Mouse (Mus musculus): ENCODE data around the gene Wdfy3. TPM values are rescaled to one million over a fixed set of nuclear protein-coding genes. Genes with fewer than 3 reads are reported as not detected.

The Wdfy3 gene
- polyA plus RNA-seq, 1 experiment from 2014 or later, result 4.4 TPM

- 68% methylated on average over 6 of the region's 6 CpGs for WGBS (ENCODE audit: insufficient replicate concordance)
- DNase-seq (no peak), ATAC-seq (no peak)
These were observed 70.8 kb downstream of the Wdfy3 start for GRCm38 (mm10) chr5:101998971-101999370.

GRCm38 (mm10) chr5:101996036-101996735, 73.5 kb downstream of the Wdfy3 start:
- no peak for TF ChIP-seq CTCF (IDR thresholded peaks at IDR 0.05; ENCODE audit: low read depth)
- no peak for TF ChIP-seq EP300 (IDR thresholded peaks at IDR 0.05; ENCODE audit: low read depth)
- no peak overlapping the region for H3K4me2 ChIP-seq (ENCODE audit: low read depth, low read length)
- WGBS (ENCODE audit: insufficient replicate concordance), result 83% methylated on average over 11 of the region's 11 CpGs
- no peaks in the 10 kb centered on the region for H3K36me3 ChIP-seq (replicated peaks; ENCODE audit: insufficient read depth, low read length)
- H3K9me3 ChIP-seq (ENCODE audit: low read length), result no peaks in the 10 kb centered on the region
- no peak overlapping the region for H3K27ac ChIP-seq (ENCODE audit: low read depth)
- H3K4me3 ChIP-seq (ENCODE audit: low read depth, low read length), result no peak overlapping the region
- no peak for ATAC-seq
- H3K27me3 ChIP-seq (ENCODE audit: insufficient read depth, low read length), result no peaks in the 10 kb centered on the region
- no peak overlapping the region for H3K9ac ChIP-seq (replicated peaks)
- peaks cover 3% of the 10 kb centered on the region for H3K4me1 ChIP-seq (ENCODE audit: insufficient read depth)
- no peak for DNase-seq

More at GRCm38 (mm10) chr5:101998971-101999370, 70.8 kb downstream of the Wdfy3 start:
- H3K27ac ChIP-seq (ENCODE audit: low read depth), result 0 out of 2 replicates have a peak overlapping the region, but pooled peaks have one; percentile 12
- H3K9ac ChIP-seq (replicated peaks), result no peak overlapping the region
- H3K9me3 ChIP-seq (ENCODE audit: low read length), result no peaks in the 10 kb centered on the region
- H3K36me3 ChIP-seq (replicated peaks; ENCODE audit: insufficient read depth, low read length), result no peaks in the 10 kb centered on the region
- no peaks in the 10 kb centered on the region for H3K27me3 ChIP-seq (ENCODE audit: insufficient read depth, low read length)
- no peak overlapping the region for H3K4me2 ChIP-seq (ENCODE audit: low read depth, low read length)
- H3K4me1 ChIP-seq (ENCODE audit: insufficient read depth), result peaks cover 3% of the 10 kb centered on the region
- no peak for TF ChIP-seq EP300 (IDR thresholded peaks at IDR 0.05; ENCODE audit: low read depth)
- TF ChIP-seq CTCF (IDR thresholded peaks at IDR 0.05; ENCODE audit: low read depth), result no peak
- no peak overlapping the region for H3K4me3 ChIP-seq (ENCODE audit: low read depth, low read length)

- TF ChIP-seq EP300 (IDR thresholded peaks at IDR 0.05; ENCODE audit: low read depth) (no peak), CTCF (IDR thresholded peaks at IDR 0.05; ENCODE audit: low read depth) (peak; percentile 75)
- H3K4me2 ChIP-seq (ENCODE audit: low read depth, low read length), result no peak overlapping the region
- DNase-seq (no peak), ATAC-seq (0 out of 2 replicates have a peak, but pooled peaks have one; percentile 25)
- no peak overlapping the region for H3K9ac ChIP-seq (replicated peaks)
- H3K27ac ChIP-seq (ENCODE audit: low read depth), result no peak overlapping the region
- H3K4me1 ChIP-seq (ENCODE audit: insufficient read depth), result peaks cover 3% of the 10 kb centered on the region
- H3K27me3 ChIP-seq (ENCODE audit: insufficient read depth, low read length), result no peaks in the 10 kb centered on the region
- no peak overlapping the region for H3K4me3 ChIP-seq (ENCODE audit: low read depth, low read length)
- no peaks in the 10 kb centered on the region for H3K36me3 ChIP-seq (replicated peaks; ENCODE audit: insufficient read depth, low read length)
- 74% methylated on average over 3 of the region's 3 CpGs for WGBS (ENCODE audit: insufficient replicate concordance)
- no peaks in the 10 kb centered on the region for H3K9me3 ChIP-seq (ENCODE audit: low read length)
These were observed 74.2 kb downstream of the Wdfy3 start for GRCm38 (mm10) chr5:101995451-101995995.

- H3K4me2 ChIP-seq (ENCODE audit: low read depth, low read length), result no peak overlapping the region
- 62% methylated on average over 5 of the region's 5 CpGs for WGBS (ENCODE audit: insufficient replicate concordance)
- no peaks in the 10 kb centered on the region for H3K27me3 ChIP-seq (ENCODE audit: insufficient read depth, low read length)
- H3K36me3 ChIP-seq (replicated peaks; ENCODE audit: insufficient read depth, low read length), result no peaks in the 10 kb centered on the region
- H3K4me3 ChIP-seq (ENCODE audit: low read depth, low read length), result no peak overlapping the region
- TF ChIP-seq CTCF (IDR thresholded peaks at IDR 0.05; ENCODE audit: low read depth) (no peak), EP300 (IDR thresholded peaks at IDR 0.05; ENCODE audit: low read depth) (no peak)
- no peak for ATAC-seq
- no peak overlapping the region for H3K27ac ChIP-seq (ENCODE audit: low read depth)
- no peak overlapping the region for H3K9ac ChIP-seq (replicated peaks)
- no peaks in the 10 kb centered on the region for H3K9me3 ChIP-seq (ENCODE audit: low read length)
- DNase-seq, result no peak
- H3K4me1 ChIP-seq (ENCODE audit: insufficient read depth), result no peaks in the 10 kb centered on the region
These were observed 75.7 kb downstream of the Wdfy3 start for GRCm38 (mm10) chr5:101993996-101994395.

- TF ChIP-seq EP300 (IDR thresholded peaks at IDR 0.05; ENCODE audit: low read depth) (no peak), CTCF (IDR thresholded peaks at IDR 0.05; ENCODE audit: low read depth) (no peak)
- no peak for DNase-seq
- no peaks in the 10 kb centered on the region for H3K27me3 ChIP-seq (ENCODE audit: insufficient read depth, low read length)
These were observed 76.6 kb downstream of the Wdfy3 start for GRCm38 (mm10) chr5:101992969-101993670.

GRCm38 (mm10) chr5:101990298-101990845, 79.3 kb downstream of the Wdfy3 start:
- 61% methylated on average over 7 of the region's 7 CpGs for WGBS (ENCODE audit: insufficient replicate concordance)
- TF ChIP-seq CTCF (IDR thresholded peaks at IDR 0.05; ENCODE audit: low read depth) (no peak), EP300 (IDR thresholded peaks at IDR 0.05; ENCODE audit: low read depth) (0 out of 2 replicates have a peak, but pooled peaks have one; percentile 20)
- Histone ChIP-seq H3K9ac (replicated peaks) (no peak overlapping the region), H3K9me3 (ENCODE audit: low read length) (no peaks in the 10 kb centered on the region), H3K4me2 (ENCODE audit: low read depth, low read length) (no peak overlapping the region), H3K36me3 (replicated peaks; ENCODE audit: insufficient read depth, low read length) (no peaks in the 10 kb centered on the region), H3K27me3 (ENCODE audit: insufficient read depth, low read length) (no peaks in the 10 kb centered on the region), H3K4me3 (ENCODE audit: low read depth, low read length) (no peak overlapping the region), H3K27ac (ENCODE audit: low read depth) (peak overlapping the region; percentile 29; the same call in 1 of the 2 replicates), H3K4me1 (ENCODE audit: insufficient read depth) (no peaks in the 10 kb centered on the region)
- DNase-seq (no peak), ATAC-seq (no peak)

More at GRCm38 (mm10) chr5:101992969-101993670, 76.6 kb downstream of the Wdfy3 start:
- Histone ChIP-seq H3K36me3 (replicated peaks; ENCODE audit: insufficient read depth, low read length) (no peaks in the 10 kb centered on the region), H3K9ac (replicated peaks) (no peak overlapping the region), H3K9me3 (ENCODE audit: low read length) (no peaks in the 10 kb centered on the region), H3K4me2 (ENCODE audit: low read depth, low read length) (no peak overlapping the region), H3K4me1 (ENCODE audit: insufficient read depth) (no peaks in the 10 kb centered on the region), H3K27ac (ENCODE audit: low read depth) (no peak overlapping the region), H3K4me3 (ENCODE audit: low read depth, low read length) (no peak overlapping the region)
- ATAC-seq, result no peak
- WGBS (ENCODE audit: insufficient replicate concordance), result 85% methylated on average over 7 of the region's 7 CpGs
